Mouse (Mus musculus): Measurements from ENCODE around the gene Npas3. TPM values are rescaled to one million over a fixed set of nuclear protein-coding genes. Genes with fewer than 3 reads are reported as not detected.

Npas3 gene
- polyA plus RNA-seq, 1 experiment = not detected

- TF ChIP-seq GATA1 (IDR thresholded peaks at IDR 0.05; ENCODE audit: low read length) = no peak
Observed at GRCm38 (mm10) chr12:53442029-53442428, 193.6 kb downstream of the Npas3 start.

GRCm38 (mm10) chr12:53447469-53447868, 199.0 kb downstream of the Npas3 start:
- TF ChIP-seq GATA1 (IDR thresholded peaks at IDR 0.05; ENCODE audit: low read length) = no peak

GRCm38 (mm10) chr12:53448040-53448439, 199.6 kb downstream of the Npas3 start:
- no peak for TF ChIP-seq GATA1 (IDR thresholded peaks at IDR 0.05; ENCODE audit: low read length)

GRCm38 (mm10) chr12:53467549-53467948, 219.1 kb downstream of the Npas3 start:
- TF ChIP-seq GATA1 (IDR thresholded peaks at IDR 0.05; ENCODE audit: low read length) = no peak

- no peak for TF ChIP-seq GATA1 (IDR thresholded peaks at IDR 0.05; ENCODE audit: low read length)
Observed at GRCm38 (mm10) chr12:53474486-53474885, 226.0 kb downstream of the Npas3 start.

- TF ChIP-seq GATA1 (IDR thresholded peaks at IDR 0.05; ENCODE audit: low read length) = no peak
Observed at GRCm38 (mm10) chr12:53484924-53485323, 236.4 kb downstream of the Npas3 start.

GRCm38 (mm10) chr12:53496386-53496785, 247.9 kb downstream of the Npas3 start:
- TF ChIP-seq GATA1 (IDR thresholded peaks at IDR 0.05; ENCODE audit: low read length) = no peak

- no peak for TF ChIP-seq GATA1 (IDR thresholded peaks at IDR 0.05; ENCODE audit: low read length)
Observed at GRCm38 (mm10) chr12:53514885-53515284, 266.4 kb downstream of the Npas3 start.

- no peak for TF ChIP-seq GATA1 (IDR thresholded peaks at IDR 0.05; ENCODE audit: low read length)
Observed at GRCm38 (mm10) chr12:53519556-53519955, 271.1 kb downstream of the Npas3 start.

- no peak for TF ChIP-seq GATA1 (IDR thresholded peaks at IDR 0.05; ENCODE audit: low read length)
Observed at GRCm38 (mm10) chr12:53522631-53523030, 274.2 kb downstream of the Npas3 start.

GRCm38 (mm10) chr12:53527046-53527445, 278.6 kb downstream of the Npas3 start:
- TF ChIP-seq GATA1 (IDR thresholded peaks at IDR 0.05; ENCODE audit: low read length) = no peak

- no peak for TF ChIP-seq GATA1 (IDR thresholded peaks at IDR 0.05; ENCODE audit: low read length)
Observed at GRCm38 (mm10) chr12:53529345-53529744, 280.9 kb downstream of the Npas3 start.

GRCm38 (mm10) chr12:53536816-53537215, 288.3 kb downstream of the Npas3 start:
- TF ChIP-seq GATA1 (IDR thresholded peaks at IDR 0.05; ENCODE audit: low read length) = no peak

- no peak for TF ChIP-seq GATA1 (IDR thresholded peaks at IDR 0.05; ENCODE audit: low read length)
Observed at GRCm38 (mm10) chr12:53556359-53556758, 307.9 kb downstream of the Npas3 start.

- TF ChIP-seq GATA1 (IDR thresholded peaks at IDR 0.05; ENCODE audit: low read length) = no peak
Observed at GRCm38 (mm10) chr12:53558259-53558658, 309.8 kb downstream of the Npas3 start.

- no peak for TF ChIP-seq GATA1 (IDR thresholded peaks at IDR 0.05; ENCODE audit: low read length)
Observed at GRCm38 (mm10) chr12:53566712-53567387, 318.4 kb downstream of the Npas3 start.

GRCm38 (mm10) chr12:53581181-53581580, 332.7 kb downstream of the Npas3 start:
- no peak for TF ChIP-seq GATA1 (IDR thresholded peaks at IDR 0.05; ENCODE audit: low read length)

- no peak for TF ChIP-seq GATA1 (IDR thresholded peaks at IDR 0.05; ENCODE audit: low read length)
Observed at GRCm38 (mm10) chr12:53587249-53587648, 338.8 kb downstream of the Npas3 start.

Data from G1E-ER4 (cell line).